Mouse (Mus musculus): ENCODE measurements around the gene Hoxd4.

DNA sequence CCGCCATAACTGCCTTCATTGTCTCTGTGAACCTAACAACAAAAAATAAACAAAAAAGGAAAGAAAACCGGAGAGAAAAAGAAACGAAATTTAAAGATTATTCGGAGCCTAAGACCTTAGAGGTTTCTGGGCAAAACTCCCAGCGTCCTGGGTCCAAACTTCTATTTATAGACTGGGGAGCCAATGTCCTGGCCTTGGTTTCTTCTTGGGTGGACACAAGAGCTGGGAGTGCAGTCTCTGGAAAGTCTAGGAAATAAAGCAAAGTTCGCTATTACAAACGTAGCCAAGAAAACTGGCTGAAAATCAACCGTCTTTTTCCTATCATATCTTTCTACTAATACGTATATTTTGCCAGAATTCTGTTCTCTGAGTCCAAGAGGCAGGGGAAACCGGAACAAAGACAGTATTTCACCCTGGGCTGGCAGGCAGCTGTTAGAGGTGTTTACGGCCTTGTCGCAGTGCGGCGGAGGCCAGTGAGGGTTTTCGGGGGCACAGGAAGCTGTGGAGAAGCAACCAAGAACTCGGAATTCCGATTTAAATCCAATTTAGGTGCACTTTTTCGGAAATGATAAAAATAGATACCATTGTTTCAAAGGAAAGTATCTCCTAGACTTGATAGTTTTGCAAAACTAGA, 2.5 kb downstream of the Hoxd4 start:
- TF ChIP-seq CTCF (IDR thresholded peaks at IDR 0.05; ENCODE audit: control insufficient read depth, insufficient read depth, insufficient read length) = no peak
- no peak for TF ChIP-seq MYOG (IDR thresholded peaks at IDR 0.05; ENCODE audit: control insufficient read depth, extremely low read depth, insufficient read length)
- TF ChIP-seq CEBPB (IDR thresholded peaks at IDR 0.05; ENCODE audit: low read depth) = no peak

All from C2C12 (cell line).